Comparison of ENCODE assay signal across 11 mouse cellular contexts in genomic region chr6:42309816-42310378, GRCm38 (mm10). TPM values are rescaled to one million over a fixed set of nuclear protein-coding genes. Genes with fewer than 3 reads are reported as not detected.
DNase-seq lines count a peak whose midpoint lies in the region; ATAC-seq and TF ChIP-seq lines count a peak whose summit lies in the region.
"Had no signal": no experiment of that assay in that cellular context is flagged by ENCODE, and none has a peak within 500 bp of the region (broad histone marks: within the 10 kb centered on the region; RNA-seq: fewer than 3 reads in every experiment).

No protein-coding gene starts in this region.

- H3K4me2 ChIP-seq in kidney, embryonic 14.5 days (replicated peaks; ENCODE audit: low read depth, low read length), result no peak overlapping the region
- H3K4me2 ChIP-seq in forebrain, embryonic 14.5 days (ENCODE audit: low read length), result no peak overlapping the region
- H3K4me2 ChIP-seq: embryonic facial prominence, embryonic 12.5 days had no signal

- no peak overlapping the region for H3K9ac ChIP-seq in kidney, embryonic 14.5 days (ENCODE audit: low read depth, low read length)
- no peak overlapping the region for H3K9ac ChIP-seq in forebrain, embryonic 14.5 days (ENCODE audit: low read length)
- H3K9ac ChIP-seq: embryonic facial prominence, embryonic 12.5 days had no signal

- H3K36me3 ChIP-seq in kidney, embryonic 14.5 days (ENCODE audit: control insufficient read depth, insufficient read depth, low read length), result no peaks in the 10 kb centered on the region
- no peaks in the 10 kb centered on the region for H3K36me3 ChIP-seq in thymus, adult 2 months (ENCODE audit: control insufficient read depth, insufficient read depth, low read length)
- no peaks in the 10 kb centered on the region for H3K36me3 ChIP-seq in small intestine, adult 2 months (ENCODE audit: control insufficient read depth, insufficient read depth, low read length)
- peaks cover 77% of the 10 kb centered on the region for H3K36me3 ChIP-seq in forebrain, embryonic 14.5 days (ENCODE audit: control insufficient read depth, insufficient read depth, low read length)

- H3K27me3 ChIP-seq in kidney, embryonic 14.5 days (ENCODE audit: control insufficient read depth, insufficient read depth, low read length), result no peaks in the 10 kb centered on the region
- H3K27me3 ChIP-seq in thymus, adult 2 months (ENCODE audit: control insufficient read depth, insufficient read depth, low read length), result no peaks in the 10 kb centered on the region
- no peaks in the 10 kb centered on the region; the same call in 1 of the 2 replicates for H3K27me3 ChIP-seq in small intestine, adult 2 months (ENCODE audit: control insufficient read depth, insufficient read depth, low read length)
- H3K27me3 ChIP-seq in forebrain, embryonic 14.5 days (replicated peaks; ENCODE audit: control insufficient read depth, insufficient read depth, low read length), result no peaks in the 10 kb centered on the region
- H3K27me3 ChIP-seq: embryonic facial prominence, embryonic 12.5 days had no signal

- peak; percentile 55 to 56 for DNase-seq in cerebellum, adult 18-20 months
- no peak for DNase-seq in cerebellum, adult 11-12 months
- no peak for DNase-seq in kidney, adult 8-10 months
- DNase-seq in thymus, adult 2 months, result peak; percentile 8
- no peak for DNase-seq in thymus, postnatal 25 days
- no peak for DNase-seq in forebrain, embryonic 14.5 days (ENCODE audit: low spot score)

- H3K9me3 ChIP-seq in kidney, embryonic 14.5 days (ENCODE audit: control insufficient read depth, low read length), result no peaks in the 10 kb centered on the region
- H3K9me3 ChIP-seq in forebrain, embryonic 14.5 days (replicated peaks; ENCODE audit: control insufficient read depth, low read length), result no peaks in the 10 kb centered on the region
- H3K9me3 ChIP-seq: embryonic facial prominence, embryonic 12.5 days had no signal

- H3K27ac ChIP-seq in kidney, embryonic 14.5 days (ENCODE audit: low read depth, low read length), result no peak overlapping the region
- H3K27ac ChIP-seq in thymus, adult 2 months (ENCODE audit: control insufficient read depth, insufficient read depth, low read length), result no peak overlapping the region
- H3K27ac ChIP-seq in small intestine, adult 2 months (ENCODE audit: insufficient read depth, low read depth, low read length), result no peak overlapping the region
- H3K27ac ChIP-seq in forebrain, embryonic 14.5 days (ENCODE audit: low read depth, low read length), result no peak overlapping the region
- H3K27ac ChIP-seq: embryonic facial prominence, embryonic 12.5 days had no signal

- TF ChIP-seq CTCF in thymus, adult 2 months (IDR thresholded peaks at IDR 0.05; ENCODE audit: borderline replicate concordance, control insufficient read depth, extremely low read depth, insufficient read depth, low read length, poor library complexity), result no peak
- TF ChIP-seq CTCF in small intestine, adult 2 months (IDR thresholded peaks at IDR 0.05; ENCODE audit: extremely low read depth, insufficient read length, insufficient replicate concordance, low read depth, low read length), result peak; percentile 44; the same call in 1 of the 2 replicates

- WGBS in kidney, embryonic 14.5 days, result 58% methylated on average over 8 of the region's 8 CpGs
- 70% methylated on average over 8 of the region's 8 CpGs for WGBS in thymus, adult 2 months
- 25% methylated on average over 8 of the region's 8 CpGs for WGBS in small intestine, adult 2 months
- WGBS in forebrain, embryonic 14.5 days, result 44% methylated on average over 8 of the region's 8 CpGs

- ATAC-seq in kidney, embryonic 14.5 days (ENCODE audit: low FRiP score, low TSS enrichment), result 0 out of 2 replicates have a peak, but pooled peaks have one; percentile 20
- ATAC-seq in forebrain, embryonic 14.5 days, result no peak
- ATAC-seq: activated CD4-positive, CD25-positive, alpha-beta regulatory T cell, adult 4 months; hindbrain, embryonic 16.5 days had no signal

- no peak overlapping the region for H3K4me3 ChIP-seq in kidney, embryonic 14.5 days (ENCODE audit: low read length)
- H3K4me3 ChIP-seq in thymus, adult 2 months (ENCODE audit: control insufficient read depth, insufficient read depth, low read length), result no peak overlapping the region
- no peak overlapping the region for H3K4me3 ChIP-seq in small intestine, adult 2 months (ENCODE audit: low read depth, low read length)
- H3K4me3 ChIP-seq in forebrain, embryonic 14.5 days (ENCODE audit: low read depth, low read length), result no peak overlapping the region
- H3K4me3 ChIP-seq: embryonic facial prominence, embryonic 12.5 days had no signal

- no peak for TF ChIP-seq POLR2A in thymus, adult 2 months (IDR thresholded peaks at IDR 0.05; ENCODE audit: control insufficient read depth, extremely low read depth, insufficient read depth, low read length, poor library complexity)
- no peak for TF ChIP-seq POLR2A in small intestine, adult 2 months (IDR thresholded peaks at IDR 0.05; ENCODE audit: low read depth, low read length)

- no peaks in the 10 kb centered on the region for H3K4me1 ChIP-seq in kidney, embryonic 14.5 days (ENCODE audit: control insufficient read depth, insufficient read depth, low read length)
- H3K4me1 ChIP-seq in thymus, adult 2 months (replicated peaks; ENCODE audit: control insufficient read depth, insufficient read depth, low read length), result no peaks in the 10 kb centered on the region
- H3K4me1 ChIP-seq in small intestine, adult 2 months (ENCODE audit: control insufficient read depth, insufficient read depth, insufficient read length, low read length), result peaks cover 6% of the 10 kb centered on the region; the same call in 1 of the 2 replicates
- no peaks in the 10 kb centered on the region for H3K4me1 ChIP-seq in forebrain, embryonic 14.5 days (ENCODE audit: control insufficient read depth, insufficient read depth, low read length)
- H3K4me1 ChIP-seq: embryonic facial prominence, embryonic 12.5 days had no signal

RNA-seq across cellular contexts. Expression of gene Fam131b, which starts 14.5 kb away (rescaled TPM):
- polyA plus RNA-seq in kidney, embryonic 14.5 days (2014; fragmentation: Nextera tagmentation; extraction: Ambion mirVana), result 0.05 and 0.11 TPM in 2 replicates
- polyA plus RNA-seq in thymus, adult 2 months (2012; rRNA removed), result 0.17 and 0.24 TPM in 2 replicates
- polyA plus RNA-seq in small intestine, adult 2 months (2012; rRNA removed), result 0.10 and 0.19 TPM in 2 replicates
- polyA plus RNA-seq in forebrain, embryonic 14.5 days (2014; fragmentation: Nextera tagmentation; extraction: Ambion mirVana), result 4.7 and 5.6 TPM in 2 replicates
- polyA plus RNA-seq: activated CD4-positive, CD25-positive, alpha-beta regulatory T cell, adult 4 months had no signal

RNA-seq across cellular contexts. Expression of gene Clcn1, which starts 23.4 kb away (rescaled TPM):
- 0.20 TPM in 2 replicates for polyA plus RNA-seq in kidney, embryonic 14.5 days (2014; fragmentation: Nextera tagmentation; extraction: Ambion mirVana)
- 0.66 and 1.00 TPM in 2 replicates for polyA plus RNA-seq in thymus, adult 2 months (2012; rRNA removed)
- 0.18 and 0.24 TPM in 2 replicates for polyA plus RNA-seq in small intestine, adult 2 months (2012; rRNA removed)
- polyA plus RNA-seq in forebrain, embryonic 14.5 days (2014; fragmentation: Nextera tagmentation; extraction: Ambion mirVana), result 1.3 and 1.6 TPM in 2 replicates
- polyA plus RNA-seq: activated CD4-positive, CD25-positive, alpha-beta regulatory T cell, adult 4 months had no signal

RNA-seq across cellular contexts. Expression of gene Zyx, which starts 39.5 kb away (rescaled TPM):
- polyA plus RNA-seq in kidney, embryonic 14.5 days (2014; fragmentation: Nextera tagmentation; extraction: Ambion mirVana), result 87.0 and 118 TPM in 2 replicates
- polyA plus RNA-seq in thymus, adult 2 months (2012; rRNA removed), result 209 and 222 TPM in 2 replicates
- polyA plus RNA-seq in small intestine, adult 2 months (2012; rRNA removed), result 104 and 222 TPM in 2 replicates
- polyA plus RNA-seq in forebrain, embryonic 14.5 days (2014; fragmentation: Nextera tagmentation; extraction: Ambion mirVana), result 34.8 and 41.0 TPM in 2 replicates

RNA-seq across cellular contexts. Expression of gene Casp2, which starts 45.1 kb away (rescaled TPM):
- 46.1 and 66.5 TPM in 2 replicates for polyA plus RNA-seq in kidney, embryonic 14.5 days (2014; fragmentation: Nextera tagmentation; extraction: Ambion mirVana)
- 116 and 123 TPM in 2 replicates for polyA plus RNA-seq in thymus, adult 2 months (2012; rRNA removed)
- 13.6 and 16.0 TPM in 2 replicates for polyA plus RNA-seq in small intestine, adult 2 months (2012; rRNA removed)
- 61.3 and 65.4 TPM in 2 replicates for polyA plus RNA-seq in forebrain, embryonic 14.5 days (2014; fragmentation: Nextera tagmentation; extraction: Ambion mirVana)

RNA-seq across cellular contexts. Expression of gene Tmem139, which starts 48.1 kb away (rescaled TPM):
- polyA plus RNA-seq in kidney, embryonic 14.5 days (2014; fragmentation: Nextera tagmentation; extraction: Ambion mirVana), result 2.6 and 3.0 TPM in 2 replicates
- polyA plus RNA-seq in thymus, adult 2 months (2012; rRNA removed), result 0.59 TPM in 1 of 2 replicates, not detected in the other
- polyA plus RNA-seq in small intestine, adult 2 months (2012; rRNA removed), result 20.1 and 23.1 TPM in 2 replicates
- polyA plus RNA-seq in forebrain, embryonic 14.5 days (2014; fragmentation: Nextera tagmentation; extraction: Ambion mirVana), result not detected in 2 replicates
- polyA plus RNA-seq: activated CD4-positive, CD25-positive, alpha-beta regulatory T cell, adult 4 months had no signal

Comparison
In these comparisons a context has a peak if more than half of its experiments do, and no peak if none do; other contexts are left out.
1. DNase-seq: peak in cerebellum, adult 18-20 months (2 of 2) and thymus, adult 2 months (single experiment); none in cerebellum, adult 11-12 months (single experiment), kidney, adult 8-10 months (0 of 2), thymus, postnatal 25 days (single experiment) and forebrain, embryonic 14.5 days (single experiment).